Mouse (Mus musculus): ENCODE measurements around the gene M1ap. TPM values are rescaled to one million over a fixed set of nuclear protein-coding genes. Genes with fewer than 3 reads are reported as not detected.

The M1ap gene
- polyA plus RNA-seq, 1 experiment from 2014 or later = 2.4 TPM

GRCm38 (mm10) chr6:83023786-83024185 lies 77.1 kb downstream of the M1ap start:
- H3K4me3 ChIP-seq (ENCODE audit: low read length) = no peak overlapping the region
- no peak overlapping the region for H3K4me2 ChIP-seq (ENCODE audit: low read depth, low read length)
- H3K9ac ChIP-seq (ENCODE audit: low read length) = no peak overlapping the region
- WGBS = 85% methylated on average over 2 of the region's 2 CpGs
- H3K27me3 ChIP-seq (ENCODE audit: control insufficient read depth, insufficient read depth, low read depth, low read length) = no peaks in the 10 kb centered on the region
- H3K27ac ChIP-seq (ENCODE audit: low read length) = no peak overlapping the region
- H3K36me3 ChIP-seq (ENCODE audit: control insufficient read depth, insufficient read depth, low read length) = no peaks in the 10 kb centered on the region
- H3K4me1 ChIP-seq (replicated peaks; ENCODE audit: control insufficient read depth, insufficient read depth, low read length) = peaks cover 8% of the 10 kb centered on the region
- no peak for ATAC-seq (ENCODE audit: low read depth)
- no peaks in the 10 kb centered on the region for H3K9me3 ChIP-seq (ENCODE audit: control insufficient read depth, low read length)

- no peak overlapping the region for H3K9ac ChIP-seq (ENCODE audit: low read length)
- H3K4me3 ChIP-seq (ENCODE audit: low read length) = no peak overlapping the region
- peaks cover 8% of the 10 kb centered on the region for H3K4me1 ChIP-seq (replicated peaks; ENCODE audit: control insufficient read depth, insufficient read depth, low read length)
- H3K9me3 ChIP-seq (ENCODE audit: control insufficient read depth, low read length) = no peaks in the 10 kb centered on the region
- H3K36me3 ChIP-seq (ENCODE audit: control insufficient read depth, insufficient read depth, low read length) = no peaks in the 10 kb centered on the region
- no peaks in the 10 kb centered on the region for H3K27me3 ChIP-seq (ENCODE audit: control insufficient read depth, insufficient read depth, low read depth, low read length)
- ATAC-seq (ENCODE audit: low read depth) = no peak
- H3K27ac ChIP-seq (ENCODE audit: low read length) = no peak overlapping the region
- 57% methylated on average over 4 of the region's 4 CpGs for WGBS
- H3K4me2 ChIP-seq (ENCODE audit: low read depth, low read length) = no peak overlapping the region
These were observed 77.7 kb downstream of the M1ap start for GRCm38 (mm10) chr6:83024421-83024820.

- peaks cover 8% of the 10 kb centered on the region for H3K4me1 ChIP-seq (replicated peaks; ENCODE audit: control insufficient read depth, insufficient read depth, low read length)
- no peak overlapping the region for H3K4me3 ChIP-seq (ENCODE audit: low read length)
- ATAC-seq (ENCODE audit: low read depth) = no peak
- 83% methylated on average over 4 of the region's 4 CpGs for WGBS
- no peaks in the 10 kb centered on the region for H3K27me3 ChIP-seq (ENCODE audit: control insufficient read depth, insufficient read depth, low read depth, low read length)
- H3K9me3 ChIP-seq (ENCODE audit: control insufficient read depth, low read length) = no peaks in the 10 kb centered on the region
- no peak overlapping the region for H3K4me2 ChIP-seq (ENCODE audit: low read depth, low read length)
- no peak overlapping the region for H3K27ac ChIP-seq (ENCODE audit: low read length)
- no peaks in the 10 kb centered on the region for H3K36me3 ChIP-seq (ENCODE audit: control insufficient read depth, insufficient read depth, low read length)
- H3K9ac ChIP-seq (ENCODE audit: low read length) = no peak overlapping the region
These were observed 78.5 kb downstream of the M1ap start for GRCm38 (mm10) chr6:83025221-83025620.

GRCm38 (mm10) chr6:83027293-83027692 lies 80.6 kb downstream of the M1ap start:
- no peak overlapping the region for H3K4me3 ChIP-seq (ENCODE audit: low read length)
- no peaks in the 10 kb centered on the region for H3K27me3 ChIP-seq (ENCODE audit: control insufficient read depth, insufficient read depth, low read depth, low read length)
- H3K9me3 ChIP-seq (ENCODE audit: control insufficient read depth, low read length) = no peaks in the 10 kb centered on the region
- no peaks in the 10 kb centered on the region for H3K36me3 ChIP-seq (ENCODE audit: control insufficient read depth, insufficient read depth, low read length)
- H3K4me2 ChIP-seq (ENCODE audit: low read depth, low read length) = no peak overlapping the region
- no peak overlapping the region for H3K27ac ChIP-seq (ENCODE audit: low read length)
- peak overlapping the region; percentile 45; the same call in 1 of the 2 replicates for H3K9ac ChIP-seq (ENCODE audit: low read length)
- no peak for ATAC-seq (ENCODE audit: low read depth)
- H3K4me1 ChIP-seq (replicated peaks; ENCODE audit: control insufficient read depth, insufficient read depth, low read length) = peaks cover 14% of the 10 kb centered on the region
- 78% methylated on average over 8 of the region's 8 CpGs for WGBS

GRCm38 (mm10) chr6:83027706-83028105 lies 81.0 kb downstream of the M1ap start:
- 16% methylated on average over 7 of the region's 9 CpGs for WGBS
- Histone ChIP-seq H3K9ac (ENCODE audit: low read length) (peak overlapping the region; percentile 45; the same call in 1 of the 2 replicates), H3K27ac (ENCODE audit: low read length) (no peak overlapping the region), H3K4me2 (ENCODE audit: low read depth, low read length) (no peak overlapping the region), H3K4me3 (ENCODE audit: low read length) (no peak overlapping the region), H3K27me3 (ENCODE audit: control insufficient read depth, insufficient read depth, low read depth, low read length) (no peaks in the 10 kb centered on the region), H3K36me3 (ENCODE audit: control insufficient read depth, insufficient read depth, low read length) (no peaks in the 10 kb centered on the region), H3K9me3 (ENCODE audit: control insufficient read depth, low read length) (no peaks in the 10 kb centered on the region), H3K4me1 (replicated peaks; ENCODE audit: control insufficient read depth, insufficient read depth, low read length) (peaks cover 17% of the 10 kb centered on the region)
- peak; percentile 35 for ATAC-seq (ENCODE audit: low read depth)

- Histone ChIP-seq H3K9ac (ENCODE audit: low read length) (no peak overlapping the region), H3K9me3 (ENCODE audit: control insufficient read depth, low read length) (no peaks in the 10 kb centered on the region), H3K36me3 (ENCODE audit: control insufficient read depth, insufficient read depth, low read length) (no peaks in the 10 kb centered on the region), H3K4me2 (ENCODE audit: low read depth, low read length) (no peak overlapping the region), H3K4me1 (replicated peaks; ENCODE audit: control insufficient read depth, insufficient read depth, low read length) (peaks cover 22% of the 10 kb centered on the region), H3K27me3 (ENCODE audit: control insufficient read depth, insufficient read depth, low read depth, low read length) (no peaks in the 10 kb centered on the region), H3K4me3 (ENCODE audit: low read length) (no peak overlapping the region), H3K27ac (ENCODE audit: low read length) (no peak overlapping the region)
- ATAC-seq (ENCODE audit: low read depth) = no peak
- WGBS = 41% methylated on average over 10 of the region's 10 CpGs
These were observed 83.1 kb downstream of the M1ap start for GRCm38 (mm10) chr6:83029777-83030176.

- ATAC-seq (ENCODE audit: low read depth) = no peak
- H3K27ac ChIP-seq (ENCODE audit: low read length) = no peak overlapping the region
- H3K4me2 ChIP-seq (ENCODE audit: low read depth, low read length) = no peak overlapping the region
- no peaks in the 10 kb centered on the region for H3K36me3 ChIP-seq (ENCODE audit: control insufficient read depth, insufficient read depth, low read length)
- WGBS = 71% methylated on average over 7 of the region's 7 CpGs
- no peaks in the 10 kb centered on the region for H3K27me3 ChIP-seq (ENCODE audit: control insufficient read depth, insufficient read depth, low read depth, low read length)
- H3K9me3 ChIP-seq (ENCODE audit: control insufficient read depth, low read length) = no peaks in the 10 kb centered on the region
- no peak overlapping the region for H3K4me3 ChIP-seq (ENCODE audit: low read length)
- peaks cover 30% of the 10 kb centered on the region for H3K4me1 ChIP-seq (replicated peaks; ENCODE audit: control insufficient read depth, insufficient read depth, low read length)
- H3K9ac ChIP-seq (ENCODE audit: low read length) = no peak overlapping the region
These were observed 84.4 kb downstream of the M1ap start for GRCm38 (mm10) chr6:83031111-83031510.

- peaks cover 32% of the 10 kb centered on the region for H3K4me1 ChIP-seq (replicated peaks; ENCODE audit: control insufficient read depth, insufficient read depth, low read length)
These were observed 85.4 kb downstream of the M1ap start for GRCm38 (mm10) chr6:83031921-83032590.

GRCm38 (mm10) chr6:83032769-83033191 lies 86.1 kb downstream of the M1ap start:
- H3K4me1 ChIP-seq (replicated peaks; ENCODE audit: control insufficient read depth, insufficient read depth, low read length) = peaks cover 29% of the 10 kb centered on the region

More at GRCm38 (mm10) chr6:83031921-83032590, 85.4 kb downstream of the M1ap start:
- H3K9ac ChIP-seq (ENCODE audit: low read length) = peak overlapping the region; percentile 76
- H3K27ac ChIP-seq (ENCODE audit: low read length) = no peak overlapping the region
- H3K4me2 ChIP-seq (ENCODE audit: low read depth, low read length) = peak overlapping the region; percentile 91
- H3K9me3 ChIP-seq (ENCODE audit: control insufficient read depth, low read length) = no peaks in the 10 kb centered on the region
- no peak for ATAC-seq (ENCODE audit: low read depth)
- H3K4me3 ChIP-seq (ENCODE audit: low read length) = peak overlapping the region; percentile 75
- no peaks in the 10 kb centered on the region for H3K27me3 ChIP-seq (ENCODE audit: control insufficient read depth, insufficient read depth, low read depth, low read length)
- no peaks in the 10 kb centered on the region for H3K36me3 ChIP-seq (ENCODE audit: control insufficient read depth, insufficient read depth, low read length)
- WGBS = 43% methylated on average over 18 of the region's 18 CpGs

More at GRCm38 (mm10) chr6:83032769-83033191, 86.1 kb downstream of the M1ap start:
- H3K27ac ChIP-seq (ENCODE audit: low read length) = peak overlapping the region; percentile 93
- H3K27me3 ChIP-seq (ENCODE audit: control insufficient read depth, insufficient read depth, low read depth, low read length) = no peaks in the 10 kb centered on the region
- peak overlapping the region; percentile 76 for H3K9ac ChIP-seq (ENCODE audit: low read length)
- H3K36me3 ChIP-seq (ENCODE audit: control insufficient read depth, insufficient read depth, low read length) = no peaks in the 10 kb centered on the region
- WGBS = 0% methylated on average over 31 of the region's 31 CpGs
- H3K4me2 ChIP-seq (ENCODE audit: low read depth, low read length) = peak overlapping the region; percentile 91
- ATAC-seq (ENCODE audit: low read depth) = peak; percentile 35
- H3K4me3 ChIP-seq (ENCODE audit: low read length) = peak overlapping the region; percentile 75
- H3K9me3 ChIP-seq (ENCODE audit: control insufficient read depth, low read length) = no peaks in the 10 kb centered on the region

All from lung, embryonic 16.5 days (tissue).